Mouse (Mus musculus): Measurements from ENCODE around the gene Hnrnpu.

Gene Hnrnpu

DNA sequence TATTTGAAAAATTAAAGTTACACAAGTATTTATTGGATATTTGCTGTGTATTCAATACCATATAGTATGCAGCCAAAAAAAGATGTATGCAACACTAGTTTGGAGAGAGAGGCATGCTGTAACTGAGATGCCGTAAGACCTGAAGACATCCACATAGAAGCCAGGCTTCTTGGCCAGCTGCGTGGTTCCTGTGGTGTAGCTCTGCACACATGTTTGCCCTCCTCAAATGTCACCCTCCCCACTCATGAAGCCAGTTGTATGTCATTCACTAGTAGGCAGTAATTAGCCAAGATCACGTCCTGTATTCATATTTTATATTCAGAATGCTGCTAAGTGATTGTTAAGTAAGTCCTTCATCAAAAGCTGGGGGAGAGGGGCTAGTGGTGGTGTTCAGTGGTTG, 3.8 kb upstream of the Hnrnpu start:
- no peak for DNase-seq (ENCODE audit: low read depth, low spot score)

DNA sequence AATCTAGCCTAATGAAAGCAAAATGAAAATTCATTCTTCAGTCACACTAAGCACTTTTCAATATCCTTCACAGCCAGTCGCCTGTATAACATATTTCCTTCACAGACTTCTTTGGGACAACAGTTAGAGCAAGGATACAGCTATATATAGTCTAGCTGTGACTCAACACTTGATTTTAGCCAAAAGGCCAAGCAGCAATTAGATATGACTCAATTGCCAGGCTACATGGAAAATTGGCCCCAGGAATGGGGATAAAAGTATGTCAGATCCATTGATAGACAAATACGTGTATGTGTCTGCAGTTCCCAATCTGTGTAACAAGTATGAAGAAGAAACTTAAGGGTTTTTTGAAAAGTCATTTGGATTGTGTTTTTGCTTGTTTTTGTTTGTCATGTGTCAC, 2.6 kb upstream of the Hnrnpu start:
- no peak for DNase-seq (ENCODE audit: low read depth, low spot score)

DNA sequence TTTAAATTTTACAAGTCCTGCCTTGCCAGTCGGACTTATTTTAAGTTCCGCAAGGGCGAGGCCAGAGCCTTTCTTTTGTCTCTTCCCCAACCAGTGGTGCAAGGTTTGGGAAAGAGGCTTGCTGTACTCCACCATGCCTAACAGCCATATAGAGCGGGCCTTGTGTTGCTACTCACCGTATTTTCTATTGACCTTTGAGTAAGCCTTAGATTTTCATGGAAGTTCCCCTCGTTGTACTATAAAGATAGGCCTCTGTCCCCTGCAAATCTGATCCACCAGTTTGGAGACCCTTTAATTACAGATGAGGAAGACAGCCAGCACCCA, 683 bp upstream of the Hnrnpu start:
- no peak for DNase-seq (ENCODE audit: low read depth, low spot score)

DNA sequence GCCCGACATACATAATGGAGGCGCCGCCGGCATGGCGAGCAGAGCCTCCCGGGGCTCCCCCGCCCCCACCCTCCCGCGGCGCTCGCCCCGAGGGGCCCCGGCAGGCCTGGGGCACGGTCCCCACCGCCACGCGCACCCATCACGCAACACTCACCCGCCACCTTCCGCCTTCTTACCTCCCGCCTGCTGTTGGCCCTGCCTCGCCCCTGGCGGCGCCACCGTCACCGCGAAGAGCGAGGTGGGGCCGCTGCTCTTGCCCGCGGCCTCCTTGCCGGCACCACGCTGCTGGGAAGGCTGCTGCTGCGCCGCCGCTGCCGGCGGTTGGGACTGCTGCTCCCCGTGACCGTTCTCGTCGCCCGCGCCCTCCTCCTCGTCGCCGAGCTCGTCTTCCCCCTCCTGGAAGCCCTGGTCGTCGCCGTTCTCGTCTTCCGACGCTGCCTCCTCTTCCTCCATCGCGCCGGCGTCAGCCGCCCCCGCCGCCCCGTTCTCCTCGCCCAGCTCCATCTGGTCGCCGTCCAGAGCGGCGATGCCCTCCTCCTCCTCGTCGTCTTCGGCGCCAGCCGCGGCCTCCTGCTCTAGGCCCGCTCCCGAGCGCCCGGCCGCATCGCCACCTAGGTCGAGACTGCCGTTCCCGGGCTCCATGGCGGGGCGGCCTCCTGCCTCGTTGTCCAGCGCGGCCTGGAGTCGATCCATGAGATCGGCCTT, 668 bp downstream of the Hnrnpu start:
- no peak for DNase-seq (ENCODE audit: low read depth, low spot score)

DNA sequence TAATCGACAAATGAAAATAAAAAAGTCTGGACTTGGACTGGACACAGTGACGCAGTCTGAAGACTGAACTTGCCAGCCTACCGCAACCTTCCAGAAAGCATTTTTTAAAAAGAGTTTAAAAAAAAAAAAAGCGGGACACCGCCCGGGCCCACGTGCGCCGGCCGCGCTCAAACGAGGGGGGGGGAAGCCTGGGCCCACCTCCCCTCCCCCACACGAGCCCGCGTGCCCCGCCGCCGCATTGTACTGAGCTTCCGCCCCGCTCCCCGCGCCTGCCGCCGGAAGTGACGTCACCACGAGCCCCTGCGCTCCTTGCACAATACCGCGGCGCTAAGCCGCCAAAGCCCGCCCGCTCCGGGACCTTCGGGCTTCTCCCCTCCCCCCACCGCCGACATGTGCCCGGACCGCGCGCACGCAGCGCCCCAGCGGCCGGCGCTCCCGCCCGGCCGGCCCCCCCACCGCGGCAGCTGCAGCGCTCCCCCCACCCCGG, 1.3 kb downstream of the Hnrnpu start:
- no peak for DNase-seq (ENCODE audit: low read depth, low spot score)

DNA sequence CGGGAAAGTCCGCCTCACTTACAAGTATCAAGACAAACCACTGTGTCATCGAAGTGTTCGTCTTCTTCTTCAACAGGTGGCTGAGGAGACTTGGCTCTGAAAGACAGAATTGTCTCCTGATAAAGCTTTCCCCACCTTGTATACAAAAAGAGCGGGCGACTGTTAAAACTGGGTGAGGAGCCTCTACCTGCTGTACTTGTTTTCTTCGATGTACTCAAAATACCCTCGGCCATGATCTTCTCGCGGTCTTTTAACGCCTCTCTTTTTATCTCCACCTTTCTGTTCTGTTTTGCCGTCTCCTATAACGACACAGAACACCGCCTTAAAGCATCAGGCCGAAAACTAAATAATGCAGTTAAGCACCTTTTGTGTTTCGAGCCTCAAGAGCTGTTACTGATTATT, 1.7 kb downstream of the Hnrnpu start:
- no peak for DNase-seq (ENCODE audit: low read depth, low spot score)

DNA sequence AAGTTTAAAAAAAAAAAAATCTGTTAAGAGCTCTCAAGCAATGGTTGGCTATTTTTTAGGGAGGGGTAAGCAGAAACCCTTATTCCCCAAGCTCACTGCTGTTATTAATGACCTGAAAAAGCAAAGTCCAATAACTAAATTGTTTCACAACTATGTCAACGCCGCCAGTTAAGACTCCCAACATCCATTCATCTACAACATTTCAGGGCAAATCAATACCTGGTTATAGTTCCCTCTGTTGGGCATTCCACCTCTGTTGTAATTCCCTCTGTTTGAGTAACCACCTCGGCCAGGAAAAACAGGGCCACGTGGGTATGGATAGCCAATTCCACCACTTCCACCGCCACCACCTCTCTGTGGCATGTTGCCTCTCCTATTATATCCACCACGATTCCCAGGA, 7.7 kb downstream of the Hnrnpu start:
- no peak for DNase-seq (ENCODE audit: low read depth, low spot score)

DNA sequence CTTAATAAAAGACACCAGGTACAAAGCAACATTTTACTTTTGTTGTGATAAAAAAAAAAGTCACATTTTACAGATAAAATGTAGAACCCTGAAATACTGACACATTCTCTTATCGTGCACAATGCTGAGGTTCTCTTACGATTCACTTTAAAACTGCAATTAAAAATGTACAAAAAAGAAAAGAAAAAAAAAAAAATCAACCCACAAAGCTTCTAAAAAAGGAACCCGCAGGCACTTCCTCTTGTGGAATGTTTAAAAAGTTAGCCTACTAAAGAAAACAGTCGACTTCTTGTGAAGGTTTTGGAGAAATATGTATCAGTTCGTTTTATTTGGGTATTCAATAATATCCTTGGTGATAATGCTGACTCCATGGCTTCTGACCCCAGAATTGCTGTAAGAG, 8.6 kb downstream of the Hnrnpu start:
- DNase-seq (ENCODE audit: low read depth, low spot score) = no peak

DNA sequence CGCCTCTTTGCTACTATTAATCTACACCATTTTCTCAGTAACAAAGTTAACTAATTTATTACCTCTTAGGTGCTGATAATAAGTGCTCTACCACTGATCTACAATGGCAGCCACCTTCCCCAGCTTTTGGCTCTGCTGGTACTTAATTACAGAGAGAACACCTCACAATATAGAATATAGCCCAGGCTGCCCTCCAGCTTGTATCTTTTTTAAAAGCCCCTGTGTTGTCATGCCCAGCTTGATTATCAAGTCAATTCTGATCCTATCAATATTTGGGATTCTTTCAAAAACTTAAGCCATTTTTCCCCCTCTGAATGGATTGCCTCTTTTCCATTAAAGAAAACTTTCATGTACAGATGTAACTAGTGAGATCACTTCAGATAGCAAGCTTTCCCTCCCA, 10.6 kb downstream of the Hnrnpu start:
- no peak for DNase-seq (ENCODE audit: low read depth, low spot score)

DNA sequence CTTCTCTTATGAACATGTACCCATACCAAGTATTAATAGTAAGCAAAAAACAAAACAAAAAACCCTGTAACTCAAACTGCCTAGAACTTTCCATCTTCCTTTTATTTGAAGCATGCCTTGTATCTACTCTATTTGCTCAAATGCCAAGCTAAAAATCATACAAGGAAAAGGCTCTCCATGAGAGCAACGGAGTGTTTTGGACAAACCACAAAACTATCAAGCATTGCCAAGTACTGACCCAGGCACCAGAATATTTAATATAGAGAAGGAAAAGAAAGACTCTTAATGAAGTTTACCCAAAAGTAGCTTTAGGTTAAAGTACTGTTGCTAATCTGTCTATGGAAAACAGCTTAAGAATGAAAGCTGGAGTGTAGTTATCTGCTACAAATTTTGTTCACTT, 11.2 kb downstream of the Hnrnpu start:
- no peak for DNase-seq (ENCODE audit: low read depth, low spot score)

DNA sequence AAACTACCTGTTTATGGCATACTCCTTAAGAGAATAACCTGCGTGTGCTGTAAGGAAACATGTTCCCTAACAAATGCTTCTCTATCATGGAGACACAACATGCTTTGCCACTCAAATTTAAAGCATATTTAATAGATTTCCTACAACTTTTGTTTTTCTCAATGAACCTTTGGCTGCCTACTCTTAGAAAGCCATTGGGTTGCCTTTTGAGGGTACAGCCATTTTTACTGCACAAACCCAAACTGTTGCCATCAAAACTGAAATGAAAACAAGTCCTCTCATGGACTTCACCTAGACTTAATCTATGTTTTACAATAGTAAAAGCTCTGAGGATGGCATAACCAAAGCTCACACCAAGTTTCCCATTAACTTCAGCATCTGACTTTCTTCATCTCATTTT, 13.0 kb downstream of the Hnrnpu start:
- no peak for DNase-seq (ENCODE audit: low read depth, low spot score)

DNA sequence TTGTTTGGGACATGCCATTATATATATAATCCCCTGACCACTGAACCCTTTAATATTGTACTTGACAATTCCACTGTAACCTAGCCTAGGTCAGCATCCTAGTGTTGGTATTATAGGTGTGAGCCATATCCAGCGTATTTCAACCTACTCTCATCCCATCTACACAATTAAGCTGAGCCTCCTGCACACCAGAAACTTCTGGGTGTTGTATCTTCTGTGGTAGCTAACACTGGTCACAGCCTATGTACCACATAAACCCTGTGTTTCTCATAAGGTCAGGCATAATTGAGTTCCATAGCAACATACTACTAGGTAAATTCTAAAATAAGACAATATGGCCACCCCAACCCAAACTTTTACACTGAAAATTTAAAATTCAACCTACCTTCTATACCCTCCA, 14.4 kb downstream of the Hnrnpu start:
- DNase-seq (ENCODE audit: low read depth, low spot score) = no peak

DNA sequence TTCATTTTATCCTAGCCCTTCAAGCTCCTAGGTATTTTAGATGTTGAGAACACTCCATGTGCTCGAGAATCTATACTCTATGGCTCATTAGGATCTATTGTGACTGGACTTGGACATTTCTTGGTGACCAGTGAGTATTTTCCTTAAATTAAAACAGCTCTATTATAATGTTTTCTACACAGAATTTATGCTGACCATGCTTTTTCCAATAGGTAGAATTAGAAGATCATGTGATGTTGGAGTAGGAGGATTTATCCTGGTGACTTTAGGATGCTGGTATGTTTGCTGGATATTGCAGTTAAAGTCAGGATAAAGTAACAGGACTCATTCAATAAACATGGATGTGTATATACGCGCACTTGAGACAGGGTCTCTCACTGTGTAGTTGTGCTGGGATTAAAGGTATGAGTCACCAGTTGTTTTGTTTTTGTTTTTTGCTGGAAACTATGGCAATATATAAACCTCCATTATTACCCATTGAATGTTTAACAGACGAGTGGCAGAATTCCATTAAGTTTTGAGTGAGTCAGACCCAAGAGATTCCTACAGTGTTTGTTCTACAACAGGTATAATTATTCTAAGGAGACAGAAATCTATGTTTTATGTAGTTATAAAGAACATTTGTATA, 15.8 kb downstream of the Hnrnpu start:
- DNase-seq (ENCODE audit: low read depth, low spot score) = no peak

DNA sequence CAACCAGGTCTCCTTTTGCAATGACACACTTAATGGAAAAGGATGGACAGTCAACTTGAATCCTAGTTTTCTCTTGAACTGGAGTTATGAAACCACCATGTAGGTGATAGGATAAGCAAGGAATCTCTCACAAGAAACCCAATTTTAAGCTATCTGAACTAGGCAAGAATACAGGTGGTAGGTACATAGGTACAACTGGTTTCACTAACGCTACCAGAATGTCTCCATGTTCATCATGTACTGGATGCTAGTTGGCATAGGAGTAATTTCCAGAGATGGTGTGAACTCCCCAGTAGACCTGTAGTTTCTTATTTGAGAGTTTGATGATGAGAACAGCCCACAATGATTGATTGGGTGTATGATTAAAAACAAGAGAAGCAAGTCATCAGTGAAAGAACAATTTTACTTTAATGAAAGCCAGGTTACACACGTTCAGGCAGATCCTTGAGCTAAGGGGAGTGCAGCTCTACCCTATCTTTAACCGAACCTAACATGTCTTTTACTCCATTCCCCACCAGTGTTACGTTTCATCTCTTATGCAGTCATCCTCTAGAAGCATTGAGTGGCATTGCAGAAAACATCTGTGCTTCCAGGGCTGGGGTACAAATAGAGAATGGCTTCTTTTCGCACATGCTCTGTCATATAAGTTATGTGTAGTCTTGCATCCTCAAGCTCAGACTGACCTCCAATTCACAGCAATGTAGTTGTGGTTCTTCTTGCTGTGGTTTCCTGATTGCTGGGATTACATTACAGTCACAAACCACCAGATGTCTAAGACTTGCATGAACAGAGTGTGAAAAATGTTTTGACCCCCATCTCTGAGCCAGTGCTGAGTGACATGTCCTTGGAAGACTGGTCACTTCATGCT, 16.6 kb downstream of the Hnrnpu start:
- no peak for DNase-seq (ENCODE audit: low read depth, low spot score)

DNA sequence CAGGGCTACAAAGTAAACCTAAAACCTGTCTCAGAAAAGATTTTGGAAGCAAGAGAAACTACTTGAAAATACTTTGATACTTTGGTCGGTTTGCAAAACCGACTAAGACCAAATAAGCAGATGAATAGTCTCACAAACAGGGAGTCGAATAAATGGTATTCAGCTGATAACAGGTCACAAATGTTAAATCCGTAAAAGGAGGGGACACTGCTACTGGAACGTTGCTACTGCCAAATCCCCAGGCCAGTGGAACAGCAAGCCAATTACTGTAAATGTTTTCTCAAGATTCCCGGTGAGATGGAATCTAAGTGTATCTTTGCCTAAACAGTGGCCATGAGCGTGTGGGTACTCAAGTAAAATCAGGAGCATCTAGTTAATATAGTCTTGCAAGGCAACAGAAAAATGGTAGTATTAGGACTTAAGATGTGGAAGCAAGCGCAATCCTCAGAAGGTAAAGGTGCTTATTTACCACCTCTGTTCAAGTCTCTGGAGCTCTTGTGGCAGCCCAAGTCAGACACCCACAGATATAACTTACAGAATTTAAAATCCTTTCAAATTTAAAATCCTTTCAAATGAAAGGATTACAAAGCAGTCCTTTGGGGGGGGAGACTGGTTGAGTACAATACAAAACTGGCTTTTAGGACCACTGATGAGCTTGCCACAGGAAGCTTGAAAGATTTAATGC, 17.4 kb downstream of the Hnrnpu start:
- DNase-seq (ENCODE audit: low read depth, low spot score) = no peak

DNA sequence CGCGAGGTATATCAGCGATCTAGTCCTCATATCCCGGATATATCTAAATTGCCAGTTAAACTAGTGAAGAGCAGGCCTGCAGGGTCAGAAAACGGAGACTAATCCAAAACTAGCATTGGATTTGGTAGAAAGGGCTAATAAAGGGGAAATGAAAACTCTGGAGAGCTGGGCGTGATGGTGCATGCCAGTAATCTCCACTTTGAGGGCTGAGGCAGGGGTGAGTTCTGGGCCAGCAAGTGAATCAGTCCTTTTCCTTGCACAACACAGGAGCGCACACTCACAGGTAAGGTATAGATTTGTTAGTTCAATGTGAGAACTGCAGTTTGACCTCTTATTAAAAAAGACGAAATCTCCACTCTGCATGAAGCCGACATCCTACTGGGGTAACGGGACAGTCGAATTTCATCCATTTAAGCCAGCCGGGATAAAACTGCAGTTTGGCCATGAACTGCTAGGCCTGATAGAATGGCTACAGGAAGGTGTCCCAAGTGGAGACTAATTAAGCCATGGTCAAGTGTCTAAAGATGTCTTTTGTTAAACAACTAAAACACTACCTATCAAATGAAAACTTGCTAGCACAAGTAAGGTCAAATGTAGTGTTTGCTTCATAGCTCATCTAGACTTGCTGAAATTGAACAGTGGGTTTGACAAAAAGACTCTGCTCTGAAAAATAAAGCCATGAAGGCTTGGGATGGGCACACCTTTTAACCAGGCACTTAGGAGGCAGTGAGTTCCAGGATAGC, 18.1 kb downstream of the Hnrnpu start:
- no peak for DNase-seq (ENCODE audit: low read depth, low spot score)

DNA sequence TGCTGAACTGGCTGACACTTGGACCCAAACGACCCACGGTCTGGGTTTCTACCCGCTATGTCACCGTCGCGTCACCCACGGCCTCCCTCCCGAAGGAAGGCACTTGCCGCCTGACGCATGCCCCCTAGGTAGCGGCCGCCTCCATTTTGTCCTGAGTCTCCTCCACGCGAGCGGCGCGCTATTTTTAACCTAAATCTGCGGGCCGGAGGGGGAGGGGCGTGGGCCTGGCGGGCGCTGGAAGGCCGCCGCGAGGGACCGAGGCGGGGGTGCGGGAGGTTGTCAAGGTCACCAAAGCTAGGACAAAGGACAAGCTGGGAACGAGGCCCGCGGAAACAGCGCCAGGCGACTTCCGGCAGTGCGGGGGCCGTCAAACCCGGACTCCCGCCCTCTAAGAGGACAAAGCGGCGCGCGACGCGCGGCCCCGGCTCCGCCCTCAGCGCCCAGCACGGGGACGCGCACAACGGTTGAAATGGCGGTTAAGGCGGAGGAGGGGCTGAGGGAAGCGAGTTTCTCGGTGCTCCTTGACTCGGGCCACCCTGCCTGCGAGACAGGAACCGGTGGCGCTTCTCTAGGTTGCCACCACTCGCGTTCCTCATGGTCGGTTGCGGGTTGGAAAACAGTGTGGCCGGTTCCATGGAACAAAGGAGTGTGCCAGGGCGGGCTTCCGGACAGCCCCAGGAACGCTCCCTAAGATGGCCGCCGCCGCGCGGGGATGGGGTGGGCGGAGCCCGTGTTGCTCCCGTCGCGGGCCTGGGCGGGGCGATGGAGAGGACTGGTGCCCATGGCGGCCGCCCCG, 19.0 kb downstream of the Hnrnpu start, which contains the start of gene Cox20:
Gene Cox20, plus strand, starts transcription at position 742 of the 796 bp plus-strand sequence.
- DNase-seq (ENCODE audit: low read depth, low spot score) = peak; percentile 85

DNA sequence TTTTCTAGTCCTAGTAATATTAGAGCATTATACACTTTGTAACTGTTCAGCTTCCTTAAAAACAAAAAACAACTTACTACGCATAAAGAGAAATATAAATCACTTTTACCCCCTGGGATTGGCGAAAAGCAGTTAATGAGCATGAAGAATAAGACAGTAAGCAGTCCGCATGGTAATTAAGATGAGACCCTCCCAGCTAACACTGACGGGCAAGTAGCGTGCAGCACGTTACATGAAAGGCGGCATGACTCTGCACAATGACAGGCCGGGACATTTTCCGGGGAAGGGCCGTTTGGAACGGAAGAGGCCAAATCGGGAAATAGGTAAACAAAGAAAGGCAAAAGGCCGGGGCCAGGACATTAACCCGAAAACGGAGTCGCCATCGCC, 19.6 kb downstream of the Hnrnpu start:
- DNase-seq (ENCODE audit: low read depth, low spot score) = no peak

DNA sequence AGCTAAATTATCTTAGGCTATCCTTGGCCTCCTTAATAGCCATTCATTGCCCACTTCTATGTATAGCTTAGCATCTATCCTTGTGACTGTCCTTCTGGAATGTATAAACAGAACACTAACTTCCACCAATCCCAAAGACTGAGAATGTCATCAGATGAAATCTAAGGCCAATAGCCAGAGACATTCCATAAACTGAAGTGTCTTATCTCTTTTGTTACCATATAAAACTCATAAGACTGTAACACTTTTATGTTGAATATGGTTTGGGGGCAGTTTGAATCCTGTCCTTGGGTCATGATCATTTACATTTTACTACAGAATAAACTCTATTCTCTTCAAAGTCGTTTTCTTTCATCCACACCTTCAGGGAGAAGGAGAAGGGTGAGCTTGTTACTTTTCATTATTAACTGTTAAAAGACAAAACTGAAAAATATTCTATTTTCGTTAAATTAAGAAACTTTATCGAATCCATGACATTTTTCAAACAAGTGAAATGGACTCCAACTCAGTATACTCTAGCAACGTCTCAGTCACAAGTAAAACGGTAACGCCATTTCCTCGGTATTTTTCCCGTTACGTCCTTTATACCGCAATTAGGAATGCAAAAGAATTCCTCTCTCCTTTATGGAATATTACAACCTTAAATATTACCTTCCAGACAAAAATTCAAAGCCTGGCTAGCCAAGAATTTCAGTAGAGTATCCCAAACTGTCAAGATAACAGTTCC, 20.2 kb downstream of the Hnrnpu start:
- DNase-seq (ENCODE audit: low read depth, low spot score) = no peak

DNA sequence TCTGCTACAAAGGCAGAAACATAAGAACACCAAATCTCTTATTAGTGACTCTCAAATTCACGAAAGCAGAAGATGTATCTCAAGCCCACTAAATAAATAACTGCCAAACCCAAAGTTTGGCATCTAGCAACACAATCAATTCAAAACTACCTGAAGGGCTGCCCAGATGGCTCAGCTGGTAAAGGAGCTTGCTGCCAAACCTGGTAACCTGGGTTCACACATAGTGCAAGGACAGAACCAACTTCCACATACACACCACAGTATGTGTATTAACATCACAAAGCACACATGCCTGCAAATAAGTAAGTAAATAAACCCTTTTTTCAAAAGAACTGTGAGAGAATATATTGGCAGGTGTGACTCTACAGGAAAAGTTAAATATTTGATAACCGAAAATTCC, 23.4 kb downstream of the Hnrnpu start:
- DNase-seq (ENCODE audit: low read depth, low spot score) = no peak
